Mouse (Mus musculus) erythroblast, adult 5-6 weeks (primary cell): ENCODE data around the gene Mrps35. TPM values are rescaled to one million over a fixed set of nuclear protein-coding genes. Genes with fewer than 3 reads are reported as not detected.

Experiments used
- ATAC-seq: replicated peaks from 2 replicates; pipeline ENCODE4 v1.8.0; 2016; ENCODE audit warnings: moderate number of reproducible peaks, mild to moderate bottlenecking, moderate TSS enrichment, inconsistent platforms; ENCODE audit not compliant: poor library complexity, low FRiP score, severe bottlenecking
- total RNA-seq, 2 experiments: library from RNA; stranded (forward) in 1 of 2; stranded (reverse) in 1 of 2; fragments of 150-400 nt in 1 of 2; fragments of 200-764, 138-1000 nt in 1 of 2; gene quantifications; 2 replicates each; pipeline versions ENCODE4 v1.2.3 to v1.2.4; 2015 to 2017; ENCODE audit warnings: low replicate concordance in 2 of 2

The Mrps35 gene
- total RNA-seq (2015; ENCODE audit: low replicate concordance) (31.3 and 36.3 TPM in 2 replicates), total RNA-seq (2017; ENCODE audit: low replicate concordance) (13.2 and 23.9 TPM in 2 replicates)

DNA sequence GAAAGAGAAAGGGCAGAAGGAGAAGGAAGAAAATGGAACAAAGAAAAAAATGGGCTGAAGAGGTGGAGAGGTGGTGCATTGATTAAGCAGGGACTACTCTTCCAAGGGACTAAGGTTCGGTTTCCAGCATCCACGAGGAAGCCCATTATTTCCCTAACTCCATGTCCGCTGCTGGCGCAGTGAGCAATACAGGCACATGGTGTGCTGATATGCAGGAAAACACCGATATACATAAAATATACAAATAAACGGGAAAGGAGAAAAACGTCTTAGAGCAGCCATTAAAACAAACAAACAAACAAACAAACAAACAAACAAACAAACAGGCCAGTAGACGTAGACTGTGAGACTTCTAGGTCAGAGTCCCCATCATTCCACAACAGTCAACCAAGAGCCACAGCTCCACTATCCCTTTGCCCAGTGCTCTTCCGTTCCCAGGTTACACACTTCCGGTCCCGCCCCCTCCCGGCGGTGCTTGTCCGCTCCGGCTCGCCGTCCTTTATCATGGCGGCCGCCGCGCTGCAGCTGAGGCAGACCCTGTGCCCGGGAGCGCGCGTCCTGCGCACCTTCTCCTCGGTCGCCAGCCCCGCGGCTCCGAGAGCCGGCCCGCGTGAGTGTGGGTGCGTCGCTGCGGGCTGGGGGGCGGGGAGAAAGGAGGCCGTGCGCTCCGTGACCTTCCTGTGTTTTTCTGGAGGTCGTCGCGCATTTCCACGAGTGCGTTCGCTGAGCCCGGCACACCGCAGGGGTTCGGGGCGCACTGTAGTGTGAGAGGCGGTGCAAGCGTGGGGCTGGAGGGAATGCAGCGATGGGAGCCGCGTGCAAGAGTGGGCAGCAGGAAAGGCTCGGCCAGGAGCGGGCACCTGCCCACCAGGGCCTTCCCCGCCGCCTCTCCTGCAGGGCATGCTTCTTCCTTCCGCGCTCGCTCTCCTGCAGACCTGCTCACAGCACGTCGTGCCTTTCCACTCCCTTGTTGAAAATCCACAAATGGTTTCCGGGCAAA is at the start of gene Mrps35:
Gene Mrps35, plus strand, starts transcription at position 474 of the 1,000 bp plus-strand sequence.
- ATAC-seq: peak; percentile 99

DNA sequence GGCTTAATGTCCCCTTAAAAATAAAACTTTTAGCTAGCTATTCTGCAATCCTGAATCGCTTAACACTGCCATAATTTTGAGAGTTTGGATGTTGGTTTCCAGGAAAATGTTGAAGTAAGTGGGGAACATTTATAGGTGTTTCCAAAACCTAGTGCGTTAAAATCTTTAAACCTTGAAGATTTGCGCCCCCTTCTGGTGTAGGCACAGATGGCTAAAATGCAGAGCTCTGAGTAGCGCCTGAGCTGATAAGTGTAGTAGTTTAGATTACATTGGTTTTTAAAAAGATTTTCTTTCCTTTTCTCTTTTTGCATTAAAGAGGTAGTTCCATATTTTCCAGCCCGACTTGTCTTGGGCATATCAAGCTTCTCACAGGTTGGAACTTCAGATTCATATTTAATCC is 48.3 kb upstream of the Mrps35 start:
- no peak for ATAC-seq

DNA sequence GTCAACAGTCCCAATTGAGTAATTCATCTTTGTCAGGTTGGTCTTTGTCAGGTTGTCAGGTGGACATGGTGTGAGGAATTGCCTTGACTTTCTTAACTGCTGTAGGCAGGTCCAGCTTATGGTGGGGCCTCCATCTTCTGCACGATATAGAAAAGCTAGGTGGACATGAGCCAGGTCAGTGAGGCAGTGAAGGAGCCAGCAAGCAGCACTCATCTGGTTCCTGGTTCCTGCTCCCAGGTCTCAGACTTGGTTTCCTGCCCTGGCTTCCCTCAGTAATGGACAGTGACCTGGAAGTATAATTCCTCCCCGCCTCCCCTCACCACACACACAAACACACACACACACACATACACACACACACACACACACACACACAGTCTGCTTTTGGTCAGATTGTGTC is 47.2 kb upstream of the Mrps35 start:
- no peak for ATAC-seq

DNA sequence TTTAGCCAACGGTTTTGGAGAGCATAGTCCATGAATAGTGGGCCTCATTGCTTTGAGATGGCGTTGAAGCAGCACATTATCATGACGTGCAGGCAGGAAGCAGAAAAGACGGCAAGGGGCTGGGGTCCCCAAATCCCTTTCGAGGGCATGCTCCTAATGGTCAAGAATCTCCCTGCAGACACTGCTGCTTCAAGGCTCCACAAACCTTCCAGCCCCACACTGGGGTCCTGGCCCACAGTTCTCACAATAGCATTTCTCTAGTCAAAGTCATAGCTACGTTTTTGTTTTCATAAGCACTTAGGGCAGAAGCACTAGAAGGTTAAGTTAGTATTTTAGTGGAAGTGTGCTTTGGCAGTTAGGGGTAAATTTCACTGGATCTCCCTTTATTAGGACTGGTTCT is 46.7 kb upstream of the Mrps35 start:
- no peak for ATAC-seq

DNA sequence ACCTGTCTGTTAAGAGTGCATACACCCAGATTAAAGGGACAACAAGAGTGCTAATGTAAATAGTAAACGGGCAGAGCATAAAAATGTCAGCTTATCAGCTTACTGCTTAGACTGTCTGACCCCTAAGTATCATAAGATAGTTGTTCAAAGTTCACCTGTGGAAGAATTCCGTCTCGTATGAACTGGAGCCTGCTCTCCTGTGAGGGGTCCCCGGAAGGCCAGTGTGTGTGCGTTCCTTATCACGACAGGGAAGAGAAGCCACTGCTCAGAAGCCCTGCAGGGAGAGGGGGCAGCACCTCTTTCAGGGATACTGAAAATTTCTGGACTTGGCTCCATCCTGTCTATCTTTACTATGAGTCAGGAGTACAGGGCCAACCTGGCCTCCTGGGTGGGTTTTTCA is 45.6 kb upstream of the Mrps35 start:
- ATAC-seq: no peak

DNA sequence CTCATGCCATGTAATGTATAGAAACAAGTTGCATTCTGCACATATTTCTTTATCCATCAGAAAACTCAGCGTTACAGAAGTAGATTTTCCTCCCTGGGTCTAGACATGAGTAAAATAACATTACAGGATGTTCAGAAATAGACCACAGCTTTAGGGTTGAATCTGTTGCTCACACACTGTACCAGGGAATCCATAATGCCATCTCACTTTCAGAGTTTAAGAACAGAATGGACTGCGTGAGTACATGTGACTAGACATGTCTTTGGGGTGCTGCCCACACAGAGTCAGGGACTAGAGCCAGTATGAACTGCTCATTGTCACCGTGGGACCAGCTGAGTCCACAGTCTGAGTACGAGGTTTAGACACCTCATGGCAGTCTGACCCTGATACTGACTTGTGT is 43.9 kb upstream of the Mrps35 start:
- no peak for ATAC-seq

DNA sequence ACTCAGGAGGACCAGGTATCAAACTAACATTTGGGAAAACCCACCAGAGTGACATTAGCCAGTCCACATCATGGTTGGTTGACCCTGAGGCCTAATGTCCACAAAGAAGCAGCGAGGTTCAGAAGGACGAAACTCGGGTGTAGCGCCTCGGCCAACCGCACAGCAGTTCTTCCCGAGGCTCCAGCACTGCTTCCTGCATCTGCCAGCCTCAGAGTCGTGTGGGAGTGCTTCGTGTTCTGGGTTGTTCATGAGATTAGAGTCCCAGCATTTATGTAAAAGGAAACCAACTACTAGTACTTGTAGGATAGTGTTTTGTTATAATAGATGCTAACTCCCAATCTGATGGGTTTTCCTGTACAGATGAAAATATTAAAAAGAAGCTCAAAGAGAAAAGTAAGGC is 43.3 kb upstream of the Mrps35 start:
- ATAC-seq: no peak

DNA sequence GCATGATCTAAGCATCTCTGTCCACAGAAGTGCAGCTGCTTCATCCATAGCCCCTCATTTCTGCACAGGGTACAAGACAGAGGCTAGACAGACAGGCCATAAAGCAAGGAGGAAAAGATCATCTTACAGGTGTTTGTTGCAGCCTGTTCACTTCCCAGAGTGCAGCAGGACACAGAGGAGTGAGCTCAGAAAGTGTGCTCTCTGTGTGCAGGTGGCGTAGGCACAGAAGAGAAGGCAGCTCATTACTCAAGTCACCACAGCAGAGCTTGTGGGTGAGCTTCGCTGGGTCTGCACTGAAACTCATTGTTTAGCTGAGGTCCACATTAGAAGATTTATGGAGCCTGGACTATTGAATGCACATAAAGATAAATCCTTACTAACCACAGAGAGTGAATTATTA is 42.8 kb upstream of the Mrps35 start:
- ATAC-seq: no peak

DNA sequence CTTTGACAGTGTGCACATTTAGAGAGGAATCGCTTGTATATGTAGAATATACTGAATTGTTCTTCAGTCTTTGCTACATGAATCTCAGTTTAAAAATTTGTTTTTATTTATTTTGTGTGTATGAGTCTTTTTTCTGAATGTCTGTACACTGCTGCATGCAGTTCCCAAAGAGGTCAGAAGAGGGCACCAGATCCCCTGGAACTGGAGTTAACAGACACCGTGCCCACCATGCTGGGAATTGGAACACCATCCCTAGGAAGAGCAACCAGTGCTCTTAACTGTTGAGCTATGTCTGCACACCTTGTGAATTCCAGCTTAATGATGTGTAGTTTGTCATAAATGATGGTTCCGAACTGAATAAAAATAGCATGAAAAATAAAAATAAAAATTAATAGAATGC is 34.4 kb upstream of the Mrps35 start:
- no peak; the same call in 1 of the 2 replicates for ATAC-seq

DNA sequence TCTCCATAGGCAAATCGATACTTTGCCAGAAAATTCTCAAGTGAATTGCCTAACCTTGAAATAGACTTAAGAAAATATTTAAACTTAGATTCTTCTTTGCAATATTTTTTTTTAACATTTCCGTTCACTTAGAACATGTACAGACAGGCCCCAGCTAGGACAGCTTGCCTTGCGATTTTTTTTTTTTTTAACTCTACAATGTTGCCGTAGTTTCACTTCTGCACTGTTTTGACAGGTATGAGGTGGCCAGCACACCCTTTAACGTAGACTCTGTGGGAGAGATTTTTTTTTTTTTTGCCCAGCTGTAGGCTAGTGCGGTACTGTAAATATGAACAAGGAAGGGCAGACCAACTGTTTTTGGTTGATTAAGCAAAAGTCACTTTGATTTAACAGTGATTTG is 32.2 kb upstream of the Mrps35 start:
- ATAC-seq: no peak

DNA sequence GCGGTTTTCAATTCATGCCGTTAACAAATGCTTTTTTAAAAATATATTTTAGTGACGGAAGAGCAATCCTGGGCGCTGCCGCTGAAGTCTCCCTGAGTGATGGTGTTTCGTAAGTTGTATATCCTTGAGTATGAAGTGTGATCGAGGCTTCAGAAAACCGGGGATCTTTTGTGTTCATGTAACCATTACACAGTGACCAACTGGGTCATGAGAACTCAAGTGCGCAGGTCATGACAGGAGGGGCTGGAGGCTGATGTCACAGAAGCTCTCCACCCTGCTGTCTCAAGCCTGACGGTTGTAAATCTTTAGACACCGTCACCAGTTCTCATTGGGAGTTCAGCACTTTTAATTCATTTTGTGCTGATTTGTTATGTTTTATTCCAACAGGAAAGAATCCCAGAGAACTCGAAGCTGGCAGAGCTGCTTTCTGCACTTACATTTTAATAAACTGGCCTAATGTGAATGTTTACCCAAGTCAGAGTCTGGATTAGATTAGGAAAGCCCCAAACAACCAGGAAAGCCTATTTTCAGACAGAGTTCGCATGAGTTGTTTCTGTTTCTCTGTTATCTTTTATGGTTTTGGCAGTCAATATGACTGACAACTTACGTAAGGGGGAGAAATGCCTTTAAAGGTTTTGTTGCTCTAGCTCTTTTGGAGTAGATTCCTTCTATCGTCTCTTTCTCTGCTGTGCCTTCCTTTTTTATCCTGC is 31.6 kb upstream of the Mrps35 start:
- ATAC-seq: no peak

DNA sequence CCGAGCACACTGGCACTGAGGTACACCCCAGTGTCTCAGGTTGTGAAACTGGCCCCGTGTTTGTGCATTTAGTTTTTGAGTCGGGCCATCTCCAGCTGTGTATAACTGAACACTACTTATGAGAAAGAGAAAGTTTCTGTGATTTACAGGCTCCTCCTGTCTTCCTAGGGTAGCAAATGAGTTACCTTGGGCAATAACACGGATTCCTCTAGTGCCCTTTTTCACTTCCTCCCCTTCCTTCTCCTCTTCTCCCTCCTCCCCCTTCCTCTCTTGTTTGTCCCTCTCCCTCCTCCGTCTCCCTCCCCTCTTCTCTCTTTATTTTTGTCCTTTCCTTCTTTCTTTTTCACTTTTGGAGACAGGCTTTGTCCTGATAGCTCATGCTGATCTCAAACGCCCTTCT is 31.0 kb upstream of the Mrps35 start:
- no peak for ATAC-seq

DNA sequence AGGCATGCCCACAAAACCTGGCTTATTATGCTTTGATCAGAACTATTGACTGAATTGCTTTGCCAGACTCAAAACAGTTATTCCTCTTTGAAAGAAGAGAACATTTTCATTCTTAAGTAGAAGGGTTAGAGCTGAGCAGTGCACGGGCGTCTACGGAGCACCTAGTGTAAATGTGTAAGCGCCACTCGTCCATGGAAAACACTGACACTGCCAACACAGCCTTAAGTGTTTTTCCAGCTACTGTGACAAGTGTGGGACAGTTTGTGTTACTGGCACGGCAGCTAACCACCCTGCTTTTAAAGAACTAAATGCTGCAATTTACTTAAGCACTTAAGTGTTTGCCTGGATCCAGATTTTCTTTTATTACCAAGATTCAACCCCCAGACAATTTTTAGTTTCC is 30.6 kb upstream of the Mrps35 start:
- no peak for ATAC-seq

DNA sequence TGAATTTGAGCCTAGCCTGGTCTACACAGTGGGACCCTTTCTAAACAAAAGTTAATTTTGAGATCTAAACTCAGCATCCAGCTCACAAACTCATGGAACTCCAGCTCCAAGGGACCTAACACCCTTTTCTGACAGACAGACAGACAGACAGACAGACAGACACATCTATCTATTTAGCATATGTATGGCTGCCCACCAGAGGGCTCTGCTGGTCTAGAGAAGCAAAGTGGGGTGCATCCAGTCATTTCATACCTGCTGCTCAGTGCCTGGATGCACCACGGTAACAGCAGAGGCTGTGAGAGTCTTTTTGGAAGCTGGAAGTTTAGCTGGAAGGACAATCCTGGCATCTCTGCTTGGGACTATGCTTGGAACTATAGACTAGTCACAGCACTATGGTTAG is 29.0 kb upstream of the Mrps35 start:
- no peak for ATAC-seq

DNA sequence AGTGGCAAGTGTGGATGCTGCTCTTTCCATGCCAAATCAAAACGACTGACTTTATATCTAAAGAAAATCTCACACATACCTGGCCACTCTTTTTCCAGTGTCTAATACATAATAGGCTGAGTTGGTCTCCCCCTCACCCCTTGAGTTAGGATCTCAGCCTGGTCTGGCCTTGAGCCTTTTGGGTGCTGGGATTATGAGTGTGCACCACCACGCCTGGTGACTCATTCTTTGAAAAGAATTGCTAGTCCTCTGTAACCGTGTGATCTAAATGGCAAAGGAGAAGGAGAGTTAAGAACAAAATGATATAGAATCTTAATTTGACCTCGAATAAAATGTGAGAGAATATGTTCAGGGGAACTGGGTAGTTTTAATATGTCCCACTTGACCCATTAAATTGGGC is 24.7 kb upstream of the Mrps35 start:
- no peak for ATAC-seq

DNA sequence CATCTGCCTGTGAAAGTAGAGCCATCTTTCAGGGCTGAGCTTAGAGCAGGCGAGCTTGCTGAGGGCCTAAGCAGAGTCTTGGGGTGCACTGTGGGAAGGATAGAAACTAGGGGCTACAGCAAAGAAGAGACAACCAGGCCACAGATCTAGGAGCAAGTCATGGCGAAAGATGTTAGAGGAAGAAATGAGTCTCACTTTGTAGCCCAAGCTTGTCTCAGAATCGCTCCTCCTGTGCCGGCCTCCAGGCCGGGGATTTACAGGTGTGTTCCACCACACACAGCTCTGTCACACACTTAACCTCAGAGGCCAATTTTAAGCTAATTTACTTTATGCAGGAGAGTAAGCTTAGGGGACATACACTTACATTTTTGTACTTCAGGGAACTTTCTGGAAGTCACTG is 24.2 kb upstream of the Mrps35 start:
- ATAC-seq: no peak

DNA sequence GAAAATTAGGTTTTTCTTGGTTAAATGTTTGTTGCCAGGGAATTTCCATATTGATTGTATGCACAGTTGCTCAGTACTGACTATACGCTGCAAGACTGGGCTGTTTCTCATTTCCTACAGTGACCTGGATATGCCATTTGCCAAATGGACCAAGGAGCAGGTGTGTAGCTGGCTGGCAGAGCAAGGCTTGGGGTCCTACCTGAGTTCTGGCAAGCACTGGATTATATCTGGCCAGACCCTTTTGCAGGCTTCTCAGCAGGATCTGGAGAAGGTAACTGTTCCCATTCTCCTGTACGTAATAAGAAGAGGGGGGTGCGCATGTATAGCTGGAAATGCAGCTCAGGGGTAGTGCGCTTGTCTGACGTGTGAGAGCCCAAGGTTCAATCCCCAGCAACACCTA is 21.4 kb upstream of the Mrps35 start:
- ATAC-seq: no peak

DNA sequence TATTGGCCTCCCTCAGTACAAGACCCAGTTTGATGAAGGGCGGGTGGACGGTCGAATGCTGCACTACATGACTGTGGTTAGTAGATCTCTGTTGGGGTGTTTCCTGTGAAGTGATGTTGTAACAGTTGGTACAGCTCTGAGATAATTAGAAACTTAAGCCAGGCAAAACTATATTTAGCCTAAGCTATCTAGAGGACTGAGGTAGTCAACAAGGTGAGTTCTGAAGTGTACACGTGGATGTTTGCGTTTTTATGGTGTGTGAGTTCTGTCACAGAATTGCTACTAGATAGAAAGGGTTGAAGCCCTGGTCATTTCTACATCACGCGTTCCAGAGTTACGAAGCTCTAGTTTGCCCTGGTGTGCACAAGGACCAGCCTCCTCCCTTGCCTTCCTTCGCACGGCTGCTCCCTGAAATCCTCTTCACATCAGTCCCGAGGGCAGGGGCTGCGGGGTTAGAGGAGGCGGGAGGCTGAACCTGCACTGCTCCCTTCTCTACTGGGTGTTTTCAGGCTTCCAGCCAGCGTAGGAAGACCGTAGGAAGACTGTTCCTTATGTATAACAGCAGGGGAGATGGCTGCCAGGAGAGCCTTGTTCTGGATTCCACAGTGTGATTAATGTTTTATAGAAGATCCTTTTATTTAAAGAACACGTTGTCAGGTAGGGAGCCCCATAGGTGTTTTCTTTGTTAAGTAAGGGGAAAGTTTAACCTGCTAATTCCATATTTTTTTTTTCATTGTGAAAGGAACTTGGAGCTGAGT is 20.0 kb upstream of the Mrps35 start:
- no peak for ATAC-seq

DNA sequence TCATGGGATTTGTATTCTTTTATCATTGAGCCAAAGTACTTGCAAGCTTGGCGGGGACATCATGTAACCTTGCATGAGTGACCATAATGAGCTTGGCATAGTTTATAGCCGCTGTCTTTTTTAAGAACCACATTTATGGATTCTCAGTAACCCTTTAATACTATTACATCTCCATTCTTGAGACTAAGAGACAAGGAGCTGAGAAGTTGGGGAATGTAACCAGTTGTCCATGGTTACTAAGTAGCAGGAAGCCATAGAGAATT is 19.5 kb upstream of the Mrps35 start:
- no peak for ATAC-seq

DNA sequence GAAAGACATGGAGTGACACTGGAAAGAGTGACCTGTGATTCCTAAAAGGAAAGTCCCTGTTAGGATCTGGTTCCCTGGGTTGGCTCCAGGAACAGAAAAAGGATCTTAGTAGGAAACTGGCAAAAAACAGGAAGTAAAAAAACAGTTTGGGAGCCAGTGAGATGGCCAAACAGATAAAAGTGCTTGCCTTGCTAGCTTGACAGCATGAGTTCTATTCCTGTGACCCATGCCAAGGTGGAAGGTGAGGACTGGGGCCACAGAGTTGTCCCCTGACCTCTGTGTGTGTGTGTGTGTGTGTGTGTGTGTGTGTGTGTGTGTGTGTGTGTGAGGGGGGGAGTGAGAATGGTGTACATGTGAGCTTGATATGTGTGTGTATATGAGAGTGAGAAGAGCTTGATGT is 19.0 kb upstream of the Mrps35 start:
- no peak for ATAC-seq

DNA sequence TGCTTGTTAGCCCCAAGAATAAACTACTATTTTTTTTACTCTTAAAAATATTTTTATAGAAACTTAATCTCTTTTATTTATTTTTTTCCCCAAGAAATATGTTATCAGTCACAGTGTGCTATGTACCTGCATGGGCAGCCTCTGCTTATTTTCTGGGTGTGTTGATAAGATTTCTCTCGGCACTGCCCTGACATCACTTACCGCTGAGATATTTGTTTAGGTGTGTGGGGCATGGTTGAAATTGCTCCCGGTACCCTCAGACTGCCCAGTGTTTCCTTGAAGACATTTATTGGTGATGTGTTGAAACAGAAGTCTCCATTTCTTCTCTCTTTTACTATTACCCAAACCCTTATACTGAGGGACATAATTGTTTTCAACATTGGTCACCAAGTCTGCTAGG is 17.8 kb upstream of the Mrps35 start:
- ATAC-seq: no peak
